Mouse (Mus musculus) kidney, adult 2 months (tissue): ENCODE measurements around the gene Sorcs2.

ENCODE experiments used
- CTCF ChIP-seq: fragments of 200-500 bp; conservative IDR thresholded peaks from 2 replicates; pipeline ENCODE4 v1.5.1; 2011; ENCODE audit warnings: low read depth, mild to moderate bottlenecking, control low read depth, low read length, moderate library complexity, mixed read lengths; ENCODE audit not compliant: insufficient read depth, insufficient read length
- POLR2A ChIP-seq: fragments of 200-500 bp; IDR thresholded peaks from one replicate; pipeline ENCODE4 v1.6.1; 2011; ENCODE audit warnings: low read depth, low read length, control low read depth

- no peak for TF ChIP-seq POLR2A
- no peak for TF ChIP-seq CTCF
These were observed 285.2 kb downstream of the Sorcs2 start for GRCm38 (mm10) chr5:36112696-36113095.
